Mouse (Mus musculus): Measurements from ENCODE around the gene Zscan22.
A peak's percentile ranks its signal among the peaks of the same experiment; 100 is the strongest.
"Not testable (repeated sequence)": the region's sequence is repeated elsewhere in the genome, so short reads cannot be mapped to it uniquely, and the experiment has no call there.

Gene Zscan22

GRCm38 (mm10) chr7:12897655-12898410 is at the start of gene Zscan22:
Gene Zscan22, plus strand, starts transcription at chr7:12897815.
- DNase-seq (ENCODE audit: low spot score in 2 of 2): peak; percentile 73 to 83

DNA sequence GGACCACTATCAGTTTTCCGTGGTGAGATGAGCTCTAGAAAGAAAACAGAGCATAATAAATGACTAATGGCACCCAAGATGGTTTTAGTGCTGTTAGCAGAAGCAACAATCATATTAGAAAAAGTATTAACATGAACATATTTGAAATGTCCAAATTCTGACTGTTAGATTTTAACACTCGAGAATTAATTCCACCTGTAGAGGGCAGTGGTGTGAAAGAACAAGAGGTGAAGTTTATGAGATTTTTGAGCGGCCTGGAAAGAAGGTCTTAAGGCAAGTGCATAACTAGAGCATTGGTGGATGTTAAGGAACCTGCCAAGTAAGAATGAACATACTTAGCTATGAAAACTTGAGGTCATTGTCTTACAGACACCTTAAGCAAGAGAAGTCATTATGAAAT is 23.3 kb upstream of the Zscan22 start:
- DNase-seq (ENCODE audit: low spot score in 2 of 2): no peak

- no peak for DNase-seq (ENCODE audit: low spot score in 2 of 2)
These were observed 17.6 kb upstream of the Zscan22 start for GRCm38 (mm10) chr7:12880036-12880435.

GRCm38 (mm10) chr7:12880497-12880896 is 17.1 kb upstream of the Zscan22 start:
- not testable (repeated sequence) for DNase-seq (ENCODE audit: low spot score in 2 of 2)

DNA sequence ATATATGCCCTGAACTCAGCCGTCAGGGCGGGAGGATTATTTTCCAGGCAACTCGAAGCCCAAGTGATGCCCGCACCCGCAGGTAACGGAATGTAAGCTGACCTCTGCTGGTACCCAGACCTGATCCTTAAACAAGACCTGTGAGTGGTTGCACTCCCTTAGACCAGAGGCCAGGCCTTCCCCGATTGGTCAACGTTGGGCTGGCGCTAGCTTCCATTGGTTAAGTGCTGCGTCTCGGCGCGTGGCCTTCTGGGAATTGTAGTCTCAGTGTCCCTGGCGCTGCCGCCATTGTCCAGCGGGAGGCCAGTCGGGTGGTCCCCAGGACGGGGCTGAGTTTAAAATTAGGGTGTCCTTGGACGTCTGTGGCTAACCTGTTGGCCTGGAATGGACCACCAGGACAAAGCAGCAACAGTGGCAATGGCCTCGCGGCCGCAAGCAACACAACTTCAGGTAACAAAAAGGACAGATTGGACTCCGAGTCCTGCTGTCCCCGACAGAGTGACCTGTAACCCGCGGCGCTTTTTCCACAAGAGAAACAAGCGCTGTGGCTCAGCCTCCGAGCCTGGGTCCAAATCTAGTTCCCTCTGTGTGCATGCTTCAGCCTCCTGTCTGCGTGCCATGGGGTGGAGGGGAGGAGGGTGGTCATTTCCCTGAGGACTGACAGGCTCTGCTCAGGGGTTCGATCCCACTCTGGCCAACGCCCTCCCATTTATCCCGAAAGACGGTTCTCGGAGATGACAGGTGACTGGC is 16.5 kb upstream of the Zscan22 start, which contains the start of gene Zfp128:
Gene Zfp128, plus strand, starts transcription at position 267 of the 750 bp plus-strand sequence.
- DNase-seq (ENCODE audit: low spot score in 2 of 2): peak; percentile 90 to 95

DNA sequence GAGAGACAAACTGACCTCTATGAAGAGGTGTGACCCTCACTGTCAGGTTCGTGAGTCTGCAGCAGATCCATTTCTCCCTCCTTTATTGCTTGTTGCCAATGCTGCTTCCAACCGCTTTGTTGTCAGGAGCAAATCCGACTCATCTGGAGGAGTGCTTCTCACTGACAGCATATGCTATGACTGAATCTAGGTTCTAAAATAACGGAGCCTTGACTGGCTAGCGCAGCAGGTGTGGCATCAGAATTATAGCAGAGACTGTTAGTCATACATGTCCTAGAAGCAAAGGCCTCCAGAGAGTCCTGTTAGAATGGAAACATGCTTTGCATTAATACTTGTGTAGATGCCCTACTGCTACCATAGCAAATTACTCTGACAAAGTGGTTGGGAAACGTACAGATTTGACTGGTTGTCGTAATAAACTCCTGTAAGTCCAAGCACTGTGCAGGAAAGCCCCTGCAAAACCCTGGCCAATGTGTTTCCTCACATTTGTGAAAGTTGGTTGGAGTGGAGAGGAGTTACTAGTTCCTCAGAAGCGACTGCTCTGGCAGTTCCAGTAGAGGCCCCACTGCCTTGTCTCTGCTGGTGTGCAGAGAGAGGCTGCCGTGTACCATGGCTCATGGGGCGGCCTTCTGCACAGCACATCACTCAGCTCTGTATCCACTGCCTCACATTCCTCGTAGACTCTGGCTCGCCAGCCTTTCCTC is 10.9 kb upstream of the Zscan22 start:
- DNase-seq (ENCODE audit: low spot score in 2 of 2): no peak

DNA sequence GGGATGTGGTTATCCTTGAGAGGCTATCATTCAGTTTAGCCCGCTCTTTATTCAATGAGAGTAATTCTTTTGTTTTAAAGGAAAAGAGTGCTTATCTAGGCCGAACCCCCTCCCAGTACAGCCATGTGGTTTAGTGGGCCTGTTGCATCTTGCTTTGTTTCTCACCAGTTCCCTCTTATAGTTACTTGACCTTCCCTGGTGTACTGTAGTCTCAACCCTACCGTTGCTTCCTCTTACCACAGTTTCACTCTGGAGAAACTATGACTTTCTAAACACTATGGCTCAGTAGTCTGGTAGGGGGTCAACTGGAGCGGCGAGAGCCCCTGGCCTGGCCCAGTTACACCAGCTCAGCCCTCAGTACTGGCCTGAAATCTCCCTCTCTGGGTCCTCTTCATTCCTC is 10.0 kb upstream of the Zscan22 start:
- no peak for DNase-seq (ENCODE audit: low spot score in 2 of 2)

DNA sequence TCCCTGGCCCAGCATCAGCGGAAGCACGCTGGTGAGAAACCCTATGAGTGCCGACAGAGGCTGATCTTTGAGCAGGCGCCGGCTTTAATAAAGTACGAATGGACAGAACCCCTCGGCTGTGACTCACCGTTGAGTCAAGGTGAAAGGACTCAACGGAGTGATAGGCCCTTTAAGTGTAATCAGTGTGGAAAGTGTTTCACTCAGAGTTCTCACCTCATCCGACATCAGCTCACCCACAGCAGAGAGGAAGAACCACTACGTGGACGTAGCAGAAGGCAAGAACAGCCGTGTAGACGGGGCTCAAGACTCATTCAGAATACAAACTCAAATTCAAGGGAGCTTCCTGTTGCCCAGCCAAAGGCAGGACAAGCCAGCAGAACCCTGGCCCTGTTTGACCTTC is 6.7 kb upstream of the Zscan22 start:
- DNase-seq (ENCODE audit: low spot score in 2 of 2): no peak

DNA sequence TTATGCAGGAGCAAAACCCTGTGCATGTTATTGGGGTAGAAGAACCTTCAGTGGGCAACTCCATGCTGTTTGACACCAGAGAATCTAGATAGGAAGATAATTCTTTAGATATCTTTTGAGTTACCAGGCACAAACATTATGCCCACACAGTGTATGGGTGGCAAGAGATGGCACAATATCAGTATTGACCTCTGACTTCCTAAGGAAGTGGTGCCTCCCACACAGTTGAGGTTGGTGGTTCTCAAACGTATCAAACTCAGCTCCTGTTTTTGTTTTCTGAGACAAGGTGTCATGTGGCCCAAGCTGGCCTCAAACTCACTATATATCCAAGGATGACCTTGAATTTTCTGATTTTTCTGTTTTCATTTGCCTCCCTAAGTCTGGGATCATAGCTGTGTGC is 6.3 kb upstream of the Zscan22 start:
- DNase-seq (ENCODE audit: low spot score in 2 of 2): no peak

- no peak for DNase-seq (ENCODE audit: low spot score in 2 of 2)
These were observed 3.9 kb downstream of the Zscan22 start for GRCm38 (mm10) chr7:12901517-12901916.

- no peak for DNase-seq (ENCODE audit: low spot score in 2 of 2)
These were observed 6.0 kb downstream of the Zscan22 start for GRCm38 (mm10) chr7:12903623-12904022.

DNA sequence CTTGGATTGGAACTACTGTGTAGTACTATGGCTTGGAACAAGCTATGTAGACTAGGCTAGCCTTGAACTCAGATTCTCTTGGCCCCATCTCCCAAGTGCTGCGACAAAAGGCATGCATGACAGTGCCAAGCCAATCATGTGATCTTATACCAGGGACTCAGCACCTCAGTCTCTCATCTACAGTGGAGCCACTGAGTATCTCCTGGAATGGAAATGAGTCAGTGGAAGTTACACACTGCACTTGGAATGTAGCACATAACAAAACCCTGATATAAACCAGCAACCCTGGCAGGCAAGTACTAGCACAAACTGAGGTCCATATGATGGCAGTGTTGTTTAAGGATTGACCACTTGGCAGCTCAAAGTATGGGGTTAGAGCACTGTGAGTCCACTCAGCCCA is 7.5 kb downstream of the Zscan22 start:
- DNase-seq (ENCODE audit: low spot score in 2 of 2): no peak

DNA sequence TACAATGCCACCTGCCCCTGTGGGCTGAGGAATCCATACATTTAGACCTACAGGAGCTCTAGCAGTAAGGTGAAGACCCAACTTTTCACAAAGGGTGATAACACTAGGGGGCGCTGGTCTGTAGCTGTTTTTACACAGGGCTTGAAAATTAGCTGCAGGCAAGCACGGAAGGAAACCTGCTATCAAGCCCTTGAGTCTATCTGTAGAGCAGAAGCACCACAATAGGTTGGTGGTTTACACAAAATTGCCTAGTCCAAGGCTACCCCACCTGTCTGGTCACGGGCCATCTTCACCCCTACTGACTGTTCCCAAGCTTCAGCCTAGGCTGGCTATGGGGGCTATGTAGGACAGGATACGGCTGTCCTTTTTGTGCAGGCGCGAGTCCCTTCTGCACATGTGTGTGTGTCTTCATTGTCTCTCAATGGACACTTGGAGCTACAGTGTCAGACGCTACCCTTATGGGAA is 11.9 kb downstream of the Zscan22 start:
- peak; percentile 47 to 70 for DNase-seq (ENCODE audit: low spot score in 2 of 2)

DNA sequence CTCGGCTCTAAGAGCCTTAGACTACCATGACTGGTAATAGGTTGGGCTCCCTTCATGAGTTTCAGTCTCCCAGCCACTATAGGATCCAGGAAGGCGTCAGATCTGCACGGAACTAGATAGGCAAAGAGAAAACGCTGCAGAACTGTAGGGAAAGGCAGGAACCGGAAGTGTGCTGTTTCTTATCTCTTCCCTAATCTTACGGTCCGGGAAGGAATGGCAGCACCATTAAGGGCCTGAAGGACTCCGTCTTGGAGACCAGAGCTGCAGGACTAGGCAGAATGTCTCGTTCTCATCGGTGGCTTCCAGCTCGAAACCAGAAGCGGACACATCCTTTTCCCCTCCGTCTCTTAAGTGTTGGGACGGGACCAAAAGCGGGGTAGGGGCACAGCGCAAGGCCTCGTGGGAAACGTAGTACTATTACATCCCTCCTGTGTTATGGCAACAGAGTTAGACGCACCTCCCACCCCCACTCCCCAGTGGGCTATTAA is 12.6 kb downstream of the Zscan22 start:
- peak in 1 of 2 experiments; percentile 46 for DNase-seq (ENCODE audit: low spot score in 2 of 2)

GRCm38 (mm10) chr7:12913556-12913955 is 15.9 kb downstream of the Zscan22 start:
- no peak for DNase-seq (ENCODE audit: low spot score in 2 of 2)

GRCm38 (mm10) chr7:12920495-12920894 is 22.9 kb downstream of the Zscan22 start:
- DNase-seq (ENCODE audit: low spot score in 2 of 2): not testable (repeated sequence)

DNA sequence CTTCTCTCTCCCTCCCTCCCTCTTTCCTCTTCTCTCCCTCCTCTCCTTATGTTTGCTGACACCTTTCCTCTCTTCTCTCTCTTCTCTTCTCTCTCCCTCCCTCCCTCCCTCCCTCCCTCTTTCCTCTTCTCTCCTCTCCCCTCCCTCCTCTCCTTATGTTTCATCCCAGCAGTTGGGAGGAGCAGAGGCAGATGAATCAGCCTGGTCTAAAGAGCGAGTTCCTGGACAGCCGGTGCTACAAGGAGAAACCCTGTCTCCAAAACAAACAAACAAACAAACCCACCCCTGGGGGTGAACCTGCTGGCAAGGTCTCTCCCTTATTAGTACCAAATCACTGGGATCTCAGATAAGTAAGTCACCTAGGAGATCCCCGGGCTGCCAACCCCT is 23.7 kb downstream of the Zscan22 start:
- DNase-seq (ENCODE audit: low spot score in 2 of 2): no peak

DNA sequence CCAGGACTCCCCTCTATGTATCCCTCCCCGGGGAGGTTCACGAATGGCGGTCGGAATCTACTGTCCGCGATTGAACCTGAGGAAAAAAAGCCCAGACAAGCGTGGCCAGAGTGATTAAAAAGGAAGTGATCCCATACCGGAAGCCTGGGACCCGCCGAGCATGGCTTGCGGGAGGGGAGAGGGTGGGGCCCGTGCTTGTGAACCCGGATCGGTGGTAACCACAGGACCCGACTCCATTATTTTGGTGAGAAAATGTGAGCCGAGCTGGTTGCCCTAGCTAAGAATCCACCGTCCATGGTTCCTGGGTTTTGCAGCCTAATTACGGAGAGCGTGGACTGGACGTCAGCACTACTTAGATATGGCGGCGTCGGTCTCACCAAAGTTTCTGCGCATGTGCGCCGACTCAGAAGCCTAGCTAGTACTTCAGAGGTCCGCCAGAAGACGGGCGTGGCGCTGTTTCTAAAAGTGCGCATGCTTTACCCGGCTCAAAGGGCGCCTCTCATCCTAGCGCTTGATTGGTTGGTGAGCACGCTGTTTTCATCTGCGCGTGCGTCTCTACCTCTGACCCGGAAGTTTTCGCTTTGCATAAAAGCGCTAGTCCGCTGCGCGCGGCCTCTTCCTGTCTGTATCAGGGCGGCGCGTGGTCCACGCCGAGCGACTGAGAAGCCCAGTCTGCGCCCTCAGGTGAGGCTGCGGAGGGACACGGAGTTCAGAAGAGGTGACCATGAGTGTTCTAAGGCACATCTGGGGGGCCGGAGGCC is 24.3 kb downstream of the Zscan22 start, which contains the start of gene Rps5:
Gene Rps5, plus strand, starts transcription at position 586 of the 761 bp plus-strand sequence.
- DNase-seq (ENCODE audit: low spot score in 2 of 2): peak; percentile 96 to 99

GRCm38 (mm10) chr7:12922729-12923128 is 25.1 kb downstream of the Zscan22 start:
- DNase-seq (ENCODE audit: low spot score in 2 of 2): no peak

GRCm38 (mm10) chr7:12926316-12926715 is 28.7 kb downstream of the Zscan22 start:
- peak in 1 of 2 experiments; percentile 50 for DNase-seq (ENCODE audit: low spot score in 2 of 2)

DNA sequence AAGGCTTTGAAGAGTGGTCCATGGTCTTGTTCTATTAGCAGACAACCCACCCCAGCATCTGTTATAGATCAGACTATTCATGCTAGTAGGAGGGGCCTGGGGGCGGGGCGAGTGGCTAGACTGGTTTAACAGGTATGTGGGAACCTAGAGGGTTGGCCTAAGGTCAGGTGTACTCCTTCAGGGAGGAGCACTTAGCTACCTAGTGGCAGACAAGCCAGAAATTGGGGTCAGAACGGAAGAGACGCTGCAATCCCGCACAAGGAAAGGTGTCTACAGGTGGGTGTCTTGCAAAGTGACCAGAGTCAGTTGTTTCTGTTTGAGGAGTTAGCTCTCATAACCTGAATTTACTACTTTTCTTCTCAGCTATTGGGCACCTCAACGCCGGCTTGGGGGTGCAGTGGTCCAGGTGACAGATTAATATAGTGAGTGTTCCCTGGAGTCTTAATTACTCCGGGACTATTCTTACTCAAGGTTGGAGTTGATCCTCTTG is 29.6 kb downstream of the Zscan22 start, which contains the start of gene Rnf225:
Gene Rnf225, plus strand, starts transcription at position 226 of the 490 bp plus-strand sequence.
- DNase-seq (ENCODE audit: low spot score in 2 of 2): no peak
